Mouse (Mus musculus) left cerebral cortex, postnatal 4 days (tissue): ENCODE data around the gene Pccb. TPM values are rescaled to one million over a fixed set of nuclear protein-coding genes. Genes with fewer than 3 reads are reported as not detected.

ENCODE experiments used
- DNase-seq: peaks from one replicate; pipeline ENCODE4 v3.0.0-alpha.2; 2022
- intact Hi-C: fragments of 180-260 bp; cut with DNase I; formaldehyde crosslinking; loops from one replicate; pipeline ENCODE4 v1.15.1; 2025
- total RNA-seq, 2 experiments: library from RNA; stranded (reverse); gene quantifications; 2 replicates each; pipeline ENCODE4 v1.2.3; 2021

Pccb gene
- total RNA-seq, 2 experiments from 2014 or later = 45.6 to 46.9 TPM

DNA sequence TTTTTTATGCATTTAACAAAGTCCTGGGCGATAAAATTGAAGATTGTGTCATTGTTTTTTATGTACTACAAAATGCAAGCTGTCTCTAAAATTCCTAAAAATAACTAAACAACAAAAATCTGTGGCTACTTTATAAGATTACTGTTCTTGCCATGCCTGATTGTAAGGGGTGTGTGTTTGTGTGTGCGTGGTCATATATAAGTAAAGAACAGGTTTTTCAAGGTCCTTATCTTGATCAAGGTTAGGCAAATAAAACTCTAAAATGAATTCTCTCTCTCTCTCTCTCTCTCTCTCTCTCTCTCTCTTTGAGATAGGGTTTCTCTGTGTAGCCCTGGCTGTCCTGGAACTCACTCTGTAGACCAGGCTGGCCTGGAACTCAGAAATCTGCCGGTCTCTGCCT is 17.3 kb upstream of the Pccb start:
- no peak for DNase-seq
- intact Hi-C loops = no loop called here

DNA sequence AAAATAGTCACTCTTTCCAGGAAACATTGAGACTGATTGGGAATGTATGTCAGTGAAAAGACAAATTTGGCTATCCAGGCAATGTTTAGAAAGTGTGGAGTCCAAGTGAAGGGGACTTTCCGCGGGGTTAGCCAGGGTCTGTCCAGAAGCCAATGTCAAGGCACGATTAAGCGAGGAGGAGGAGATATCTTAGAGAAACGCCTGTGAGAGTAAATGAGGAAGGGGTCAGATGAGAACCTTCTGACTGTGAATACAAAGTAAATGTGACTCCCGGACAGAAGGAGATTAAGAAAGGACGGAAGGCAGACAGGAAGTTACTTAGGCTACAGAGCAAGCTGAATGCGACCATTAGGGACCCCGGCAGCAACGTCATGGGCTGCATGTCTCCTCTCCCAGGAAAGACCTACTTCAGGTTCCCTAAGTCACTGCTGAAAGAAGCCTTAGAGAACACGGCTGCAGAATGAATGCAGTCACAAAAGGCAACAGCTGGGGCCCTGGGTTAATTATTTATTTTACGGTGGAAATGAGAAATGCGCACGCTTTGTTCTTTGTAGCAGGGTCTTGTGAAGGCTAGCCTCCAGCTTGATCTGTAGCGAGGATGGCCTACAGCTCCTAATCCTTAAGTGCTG is 11.1 kb upstream of the Pccb start:
- no peak for DNase-seq
- intact Hi-C loops = no loop called here

DNA sequence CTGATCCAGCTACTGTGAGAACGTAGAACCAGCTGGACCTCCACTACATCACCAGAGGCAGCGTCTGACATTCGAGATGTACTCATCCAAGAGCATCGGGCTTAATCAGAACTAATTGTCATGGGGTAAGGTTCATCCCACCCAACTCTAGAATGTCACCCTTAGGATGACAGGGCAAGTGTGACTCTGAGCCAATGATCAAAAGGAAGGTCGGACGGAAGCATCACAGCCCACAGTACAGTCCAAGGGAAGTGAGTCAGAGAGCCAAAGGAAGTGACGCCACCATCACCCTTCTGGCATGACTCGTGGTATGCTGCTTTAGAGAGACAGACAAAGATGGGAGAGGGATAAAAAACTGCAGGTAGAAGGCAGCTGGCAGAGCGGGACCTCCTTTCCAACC is 7.6 kb upstream of the Pccb start:
- DNase-seq = no peak
- intact Hi-C loops = no loop called here

GRCm38 (mm10) chr9:101041508-101041907 is 6.8 kb upstream of the Pccb start:
- intact Hi-C loops = no loop called here

DNA sequence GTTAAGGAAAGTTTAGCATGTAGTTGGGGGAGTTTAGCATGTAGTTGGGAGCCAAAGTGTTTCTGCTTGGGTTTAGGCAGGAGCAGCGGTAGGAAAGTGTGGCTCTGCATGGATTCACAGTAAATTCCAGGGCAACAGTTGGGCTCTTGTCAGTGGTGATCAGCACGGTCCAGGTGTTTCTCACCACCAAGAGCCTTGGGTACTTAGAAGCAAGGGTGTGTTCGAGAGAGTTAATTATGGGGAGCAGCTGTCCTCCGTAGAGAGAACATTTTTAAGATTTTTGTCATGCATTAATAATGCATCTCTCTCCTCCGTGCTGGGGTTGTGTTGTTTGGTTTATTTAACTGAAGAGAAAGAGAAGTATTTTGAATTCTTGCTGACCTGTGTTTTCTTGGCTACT is 3.9 kb upstream of the Pccb start:
- intact Hi-C loops = loop anchor here (10.0 kb wide), 1 partner anchor 394 kb away; no protein-coding TSS in a partner anchor
- DNase-seq = no peak

More at GRCm38 (mm10) chr9:101041508-101041907, 6.8 kb upstream of the Pccb start:
- DNase-seq = no peak

GRCm38 (mm10) chr9:101037396-101037795 is 2.7 kb upstream of the Pccb start:
- no peak for DNase-seq
- intact Hi-C loops = loop anchor here (10.0 kb wide), 1 partner anchor 393 kb away; no protein-coding TSS in a partner anchor

DNA sequence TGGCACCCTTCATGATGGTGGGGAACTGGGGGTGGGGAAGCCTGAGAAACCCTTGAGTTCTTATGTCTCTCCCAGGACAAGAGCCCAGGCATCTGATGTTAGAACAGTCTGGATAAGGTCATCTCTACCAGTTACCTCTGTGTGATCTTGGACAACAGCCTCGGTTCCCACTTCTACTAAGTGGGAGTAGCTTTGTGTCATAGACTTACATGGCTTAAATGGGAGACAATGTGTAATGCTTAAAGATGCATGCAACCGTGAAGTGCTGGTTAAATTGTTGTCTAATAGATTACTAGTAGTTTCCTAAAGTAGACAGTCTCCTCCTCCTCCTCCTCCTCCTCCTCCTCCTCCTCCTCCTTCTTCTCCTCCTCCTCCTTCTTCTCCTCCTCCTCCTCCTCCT is 2.2 kb upstream of the Pccb start:
- DNase-seq = no peak
- intact Hi-C loops = loop anchor here (10.0 kb wide), 1 partner anchor 392 kb away; no protein-coding TSS in a partner anchor

- intact Hi-C loops = loop anchor here (10.0 kb wide), 1 partner anchor 391 kb away; no protein-coding TSS in a partner anchor
- no peak for DNase-seq
These were observed 1.3 kb upstream of the Pccb start for GRCm38 (mm10) chr9:101035836-101036596.

GRCm38 (mm10) chr9:101033761-101034447 is 794 bp downstream of the Pccb start:
- DNase-seq = no peak
- intact Hi-C loops = loop anchor here (10.0 kb wide), 1 partner anchor 389 kb away; no protein-coding TSS in a partner anchor

GRCm38 (mm10) chr9:101018768-101019167 is 15.9 kb downstream of the Pccb start:
- DNase-seq = no peak
- intact Hi-C loops = no loop called here

- intact Hi-C loops = no loop called here
- DNase-seq = no peak
These were observed 16.8 kb downstream of the Pccb start for GRCm38 (mm10) chr9:101017734-101018516.

DNA sequence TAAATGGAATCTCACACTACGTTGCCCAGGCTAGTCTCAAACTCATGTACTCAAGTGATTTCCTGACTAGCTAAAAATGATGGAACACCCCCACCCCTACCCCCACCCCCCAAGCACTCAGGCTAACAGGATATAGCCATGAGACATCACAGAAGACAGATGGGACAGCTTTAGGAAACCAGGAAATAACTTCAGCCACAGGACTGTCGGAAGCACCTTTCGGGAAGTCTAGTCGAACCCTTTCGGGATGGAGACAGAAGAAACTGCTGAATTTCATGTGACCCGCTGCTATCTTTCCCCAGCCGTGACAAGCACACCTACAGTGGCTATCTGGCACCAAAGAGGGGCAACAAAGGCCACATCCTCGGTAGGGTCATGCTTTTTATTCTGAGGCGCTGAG is 19.4 kb downstream of the Pccb start:
- intact Hi-C loops = no loop called here
- DNase-seq = no peak

- intact Hi-C loops = no loop called here
- DNase-seq = no peak
These were observed 22.3 kb downstream of the Pccb start for GRCm38 (mm10) chr9:101012433-101012832.

DNA sequence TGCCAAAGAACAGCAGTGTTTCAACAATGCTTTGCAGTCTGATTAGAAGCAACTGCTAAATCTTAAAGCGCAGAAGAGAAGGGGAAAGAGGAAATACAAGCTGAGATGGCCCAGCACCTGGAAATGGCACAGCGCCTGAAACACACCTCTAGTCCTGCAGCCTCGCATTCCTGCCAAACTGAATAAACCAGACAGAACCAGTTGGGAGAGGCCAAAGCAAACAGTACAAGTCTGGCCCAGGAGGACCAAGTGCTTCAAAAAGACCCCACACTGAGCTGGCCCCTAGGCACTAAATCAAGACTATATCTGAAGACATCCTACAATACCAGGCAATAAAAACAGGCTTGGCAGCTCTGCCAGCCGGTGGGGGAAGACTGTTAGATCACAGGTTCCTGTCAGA is 28.8 kb downstream of the Pccb start:
- no peak for DNase-seq
- intact Hi-C loops = no loop called here

GRCm38 (mm10) chr9:101003302-101003701 is 31.4 kb downstream of the Pccb start:
- intact Hi-C loops = no loop called here
- no peak for DNase-seq

- no peak for DNase-seq
- intact Hi-C loops = no loop called here
These were observed 31.9 kb downstream of the Pccb start for GRCm38 (mm10) chr9:101002841-101003240.

DNA sequence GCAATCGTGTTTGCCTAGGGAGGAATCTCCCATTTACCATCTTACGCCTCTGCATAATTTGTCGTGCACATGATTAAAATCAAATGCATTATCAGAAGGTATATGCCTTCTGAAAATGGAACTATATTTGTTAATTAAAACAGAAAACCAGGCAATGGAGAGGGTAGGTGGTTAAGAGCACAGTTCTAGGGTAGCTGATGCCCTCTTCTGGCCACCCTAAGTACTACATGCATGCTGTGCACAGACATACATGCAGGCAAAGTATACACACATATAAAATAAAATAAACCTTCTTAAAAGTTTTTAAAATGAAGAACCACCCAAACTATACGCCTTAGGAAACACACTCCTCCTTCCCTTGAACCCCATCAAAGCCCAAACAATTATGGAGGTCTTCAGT is 32.6 kb downstream of the Pccb start:
- intact Hi-C loops = no loop called here
- peak; percentile 13 for DNase-seq

DNA sequence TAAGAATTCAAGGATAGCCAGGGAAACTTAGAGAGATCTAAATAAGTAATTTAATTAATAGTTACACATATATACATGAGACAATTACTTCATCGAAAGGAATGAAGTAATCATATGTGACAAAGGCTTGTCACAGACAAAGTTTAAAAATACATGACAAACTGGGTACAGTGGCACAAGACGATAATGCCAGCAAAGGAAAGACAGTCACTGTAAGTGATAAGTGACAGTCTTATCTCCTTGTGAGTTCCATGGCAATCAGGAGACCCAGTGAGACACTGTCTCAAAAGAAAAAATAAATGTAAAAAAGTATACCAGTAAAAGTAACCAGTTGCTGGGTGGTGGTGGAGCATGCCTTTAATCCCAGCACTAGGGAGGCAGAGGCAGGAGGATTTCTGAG is 37.6 kb downstream of the Pccb start:
- no peak for DNase-seq
- intact Hi-C loops = no loop called here

DNA sequence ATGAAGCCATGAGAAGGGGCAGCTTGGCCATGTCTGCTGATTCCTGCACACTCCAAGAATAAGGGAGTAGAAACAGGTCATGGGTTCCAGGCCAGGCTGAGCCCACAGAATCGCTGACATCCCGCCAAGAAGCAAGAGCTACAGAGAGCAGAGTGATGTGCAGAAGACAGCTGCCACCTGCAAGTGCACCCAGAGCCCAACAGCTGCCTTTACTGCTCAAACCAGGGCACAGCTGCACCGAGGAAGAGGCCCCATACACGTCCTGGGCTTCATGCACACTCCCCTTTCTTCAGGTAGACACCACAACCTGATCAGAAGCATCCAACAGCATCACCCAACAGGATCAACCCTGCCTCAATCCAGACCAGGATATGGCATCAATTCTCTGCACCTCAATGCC is 40.8 kb downstream of the Pccb start:
- DNase-seq = no peak
- intact Hi-C loops = no loop called here

- intact Hi-C loops = no loop called here
- DNase-seq = no peak
These were observed 42.5 kb downstream of the Pccb start for GRCm38 (mm10) chr9:100992191-100992590.

- no peak for DNase-seq
- intact Hi-C loops = no loop called here
These were observed 43.4 kb downstream of the Pccb start for GRCm38 (mm10) chr9:100991321-100991720.
